In genomic region chr5:72696491-72696890, GRCm38 (mm10) we compare ENCODE assay signal across 19 mouse cellular contexts. TPM values are rescaled to one million over a fixed set of nuclear protein-coding genes. Genes with fewer than 3 reads are reported as not detected.
DNase-seq lines count a peak whose midpoint lies in the region; ATAC-seq and TF ChIP-seq lines count a peak whose summit lies in the region.
"Had no signal": no experiment of that assay in that cellular context is flagged by ENCODE, and none has a peak within 500 bp of the region (broad histone marks: within the 10 kb centered on the region; RNA-seq: fewer than 3 reads in every experiment).

No protein-coding gene starts in this region.

- ATAC-seq in forebrain, postnatal 0 days: peak; percentile 25
- ATAC-seq: activated CD4-positive, CD25-positive, alpha-beta regulatory T cell, adult 4 months had no signal

- TF ChIP-seq CTCF in forebrain, postnatal 0 days (IDR thresholded peaks at IDR 0.05; ENCODE audit: low read depth): no peak

- H3K4me3 ChIP-seq in forebrain, postnatal 0 days (ENCODE audit: low read depth, low read length): no peak overlapping the region
- H3K4me3 ChIP-seq in forebrain, embryonic 10.5 days: no peak overlapping the region
- no peak overlapping the region for H3K4me3 ChIP-seq in limb, embryonic 10.5 days
- H3K4me3 ChIP-seq: hindbrain, embryonic 15.5 days; liver, embryonic 13.5 days; stomach, embryonic 15.5 days had no signal

- peaks cover 3% of the 10 kb centered on the region; the same call in 1 of the 2 replicates for H3K4me1 ChIP-seq in forebrain, postnatal 0 days (ENCODE audit: insufficient read depth)
- H3K4me1 ChIP-seq in forebrain, embryonic 10.5 days: no peaks in the 10 kb centered on the region
- no peaks in the 10 kb centered on the region for H3K4me1 ChIP-seq in limb, embryonic 10.5 days
- H3K4me1 ChIP-seq: liver, embryonic 13.5 days; stomach, embryonic 15.5 days had no signal

- H3K27ac ChIP-seq in forebrain, postnatal 0 days (ENCODE audit: low read depth, low read length): no peak overlapping the region
- no peak overlapping the region for H3K27ac ChIP-seq in forebrain, embryonic 10.5 days
- H3K27ac ChIP-seq in limb, embryonic 10.5 days: no peak overlapping the region
- H3K27ac ChIP-seq: hindbrain, embryonic 15.5 days; kidney, postnatal 0 days; liver, embryonic 13.5 days; stomach, embryonic 15.5 days had no signal

- peak; percentile 29 for DNase-seq in forebrain, postnatal 0 days
- DNase-seq in forebrain, embryonic 10.5 days (ENCODE audit: extremely low spot score, low spot score): no peak
- DNase-seq in right cerebral cortex, adult 18-20 months: peak; percentile 48
- DNase-seq in right cerebral cortex, postnatal 4 days: no peak
- peak; percentile 4 to 33 for DNase-seq in left cerebral cortex, adult 8-10 months (ENCODE audit: low spot score in 2 of 2)
- peak; percentile 18 to 20 for DNase-seq in right cerebral cortex, postnatal 36 days (ENCODE audit: low spot score in 2 of 2)
- no peak for DNase-seq in limb, embryonic 10.5 days (ENCODE audit: low spot score)
- no peak for DNase-seq in lung, postnatal 4 days
- DNase-seq: liver, embryonic 13.5 days; retina, postnatal 1 day; thymus, postnatal 4 days had no signal

- H3K9ac ChIP-seq in forebrain, postnatal 0 days: no peak overlapping the region
- H3K9ac ChIP-seq: hindbrain, embryonic 15.5 days; liver, embryonic 13.5 days; stomach, embryonic 15.5 days had no signal

- H3K36me3 ChIP-seq in forebrain, postnatal 0 days (ENCODE audit: insufficient read depth): no peaks in the 10 kb centered on the region
- H3K36me3 ChIP-seq in forebrain, embryonic 10.5 days (replicated peaks): no peaks in the 10 kb centered on the region
- no peaks in the 10 kb centered on the region for H3K36me3 ChIP-seq in limb, embryonic 10.5 days
- H3K36me3 ChIP-seq: G1E; hindbrain, embryonic 15.5 days; liver, embryonic 13.5 days; stomach, embryonic 15.5 days had no signal

- 69% methylated on average over 13 of the region's 13 CpGs for whole genome bisulfite sequencing in forebrain, postnatal 0 days
- 87% methylated on average over 13 of the region's 13 CpGs for WGBS in forebrain, embryonic 10.5 days
- WGBS in limb, embryonic 10.5 days: 83% methylated on average over 13 of the region's 13 CpGs

- no peak overlapping the region for H3K4me2 ChIP-seq in forebrain, postnatal 0 days (ENCODE audit: low read depth)
- H3K4me2 ChIP-seq: hindbrain, embryonic 15.5 days; liver, embryonic 13.5 days; stomach, embryonic 15.5 days had no signal

- no peaks in the 10 kb centered on the region for H3K27me3 ChIP-seq in forebrain, postnatal 0 days (ENCODE audit: insufficient read depth, low read length)
- no peaks in the 10 kb centered on the region for H3K27me3 ChIP-seq in forebrain, embryonic 10.5 days (ENCODE audit: poor library complexity, severe bottlenecking)
- no peaks in the 10 kb centered on the region for H3K27me3 ChIP-seq in limb, embryonic 10.5 days (ENCODE audit: low read depth, poor library complexity, severe bottlenecking)
- H3K27me3 ChIP-seq: hindbrain, embryonic 15.5 days; liver, embryonic 13.5 days; stomach, embryonic 15.5 days had no signal

- H3K9me3 ChIP-seq in forebrain, postnatal 0 days (ENCODE audit: low read length): no peaks in the 10 kb centered on the region
- 0 out of 2 replicates have a peak, but pooled peaks cover under 1% of the 10 kb centered on the region for H3K9me3 ChIP-seq in forebrain, embryonic 10.5 days
- no peaks in the 10 kb centered on the region for H3K9me3 ChIP-seq in limb, embryonic 10.5 days (replicated peaks)
- H3K9me3 ChIP-seq: hindbrain, embryonic 15.5 days; liver, embryonic 13.5 days; stomach, embryonic 15.5 days had no signal

RNA-seq across cellular contexts. Expression of gene Nipal1, which starts 48.9 kb away (rescaled TPM):
- total RNA-seq in forebrain, postnatal 0 days (2014; rRNA removed): 0.05 and 0.08 TPM in 2 replicates
- 0.38 and 0.44 TPM in 2 replicates for polyA plus RNA-seq in forebrain, postnatal 0 days (2015; fragmentation: Nextera tagmentation; extraction: Ambion mirVana)
- polyA plus RNA-seq in forebrain, embryonic 10.5 days (2016; fragmentation: Nextera tagmentation; extraction: Ambion mirVana): 0.16 and 0.33 TPM in 2 replicates
- total RNA-seq in left cerebral cortex, adult 8-10 months (2022): not detected
- 0.76 TPM in 1 of 2 replicates, not detected in the other for polyA plus RNA-seq in limb, embryonic 10.5 days (2016; fragmentation: Nextera tagmentation; extraction: Ambion mirVana)
- polyA plus RNA-seq: G1E; heart, embryonic 14.5 days had no signal

RNA-seq across cellular contexts. Expression of gene Cnga1, which starts 52.4 kb away (rescaled TPM):
- not detected in 2 replicates for total RNA-seq in forebrain, postnatal 0 days (2014; rRNA removed)
- polyA plus RNA-seq in forebrain, postnatal 0 days (2015; fragmentation: Nextera tagmentation; extraction: Ambion mirVana): not detected in 2 replicates
- not detected in 2 replicates for polyA plus RNA-seq in forebrain, embryonic 10.5 days (2016; fragmentation: Nextera tagmentation; extraction: Ambion mirVana)
- total RNA-seq in left cerebral cortex, adult 8-10 months (2022): not detected
- polyA plus RNA-seq in limb, embryonic 10.5 days (2016; fragmentation: Nextera tagmentation; extraction: Ambion mirVana): not detected in 2 replicates
- total RNA-seq: common myeloid progenitor, adult 5-6 weeks; gastrocnemius, adult 18-20 months had no signal
- polyA plus RNA-seq: G1E; heart, embryonic 14.5 days; hindbrain, embryonic 15.5 days; liver, embryonic 13.5 days; stomach, embryonic 15.5 days had no signal

RNA-seq across cellular contexts. Expression of gene Txk, which starts 56.1 kb away (rescaled TPM):
- not detected in 2 replicates for total RNA-seq in forebrain, postnatal 0 days (2014; rRNA removed)
- 0.06 and 0.13 TPM in 2 replicates for polyA plus RNA-seq in forebrain, postnatal 0 days (2015; fragmentation: Nextera tagmentation; extraction: Ambion mirVana)
- polyA plus RNA-seq in forebrain, embryonic 10.5 days (2016; fragmentation: Nextera tagmentation; extraction: Ambion mirVana): not detected in 2 replicates
- total RNA-seq in left cerebral cortex, adult 8-10 months (2022): under 1 TPM in 3 of 4 experiments, not detected in 1; 0.17 to 0.58 (median 0.34) TPM
- not detected in 2 replicates for polyA plus RNA-seq in limb, embryonic 10.5 days (2016; fragmentation: Nextera tagmentation; extraction: Ambion mirVana)
- total RNA-seq: gastrocnemius, adult 18-20 months had no signal
- polyA plus RNA-seq: G1E; liver, embryonic 13.5 days had no signal

Comparison
In these comparisons a context has a peak if more than half of its experiments do, and no peak if none do; other contexts are left out.
1. DNase-seq: peak in forebrain, postnatal 0 days (single experiment), right cerebral cortex, adult 18-20 months (single experiment), left cerebral cortex, adult 8-10 months (2 of 2) and right cerebral cortex, postnatal 36 days (2 of 2); none in forebrain, embryonic 10.5 days (single experiment), right cerebral cortex, postnatal 4 days (single experiment), limb, embryonic 10.5 days (single experiment) and lung, postnatal 4 days (0 of 2).